Mouse (Mus musculus) gastrocnemius, postnatal 4 days (tissue): Measurements from ENCODE around the gene Olfr722. TPM values are rescaled to one million over a fixed set of nuclear protein-coding genes. Genes with fewer than 3 reads are reported as not detected.
"Not testable (repeated sequence)": the region's sequence is repeated elsewhere in the genome, so short reads cannot be mapped to it uniquely, and the experiment has no call there.

Source experiments
- DNase-seq, 2 experiments: peaks; one replicate each; pipeline ENCODE4 v3.0.0; 2021 to 2022; ENCODE audit warnings: low spot score in 2 of 2, mixed read lengths in 2 of 2
- long read RNA-seq, 2 experiments: library from polyadenylated mRNA; stranded (forward); transcript quantifications; one replicate each; pipeline ENCODE4 v2.0.0; 2021
- total RNA-seq, 2 experiments: library from RNA; stranded (reverse); gene quantifications; 2 replicates each; pipeline ENCODE4 v1.2.3; 2021

Olfr722 gene
- total RNA-seq, result not detected
- long read RNA-seq, experiment 1, result 0 reads
- long read RNA-seq, experiment 2, result 0 reads

DNA sequence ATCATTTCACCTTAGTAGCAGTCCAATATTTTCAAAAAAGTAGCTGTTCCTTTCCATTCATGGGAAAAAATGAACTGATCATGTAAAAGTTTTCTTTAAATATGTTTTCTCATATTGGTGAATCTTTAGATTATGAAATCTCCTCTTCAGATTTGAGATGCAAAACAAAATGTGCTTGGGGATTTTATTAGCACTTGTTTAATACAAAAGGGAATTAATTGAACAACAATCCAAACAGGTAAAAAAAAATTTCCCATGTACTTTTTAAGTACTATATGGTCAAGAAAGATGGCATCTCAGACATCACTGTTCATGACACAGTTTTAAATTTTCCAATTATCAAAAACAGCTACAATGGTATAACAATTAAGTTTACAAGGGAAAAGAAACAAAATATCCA lies at the start of gene Olfr722:
Gene Olfr722 (minus strand): TSS at position 101 of the 400 bp plus-strand sequence.
- no peak for DNase-seq

DNA sequence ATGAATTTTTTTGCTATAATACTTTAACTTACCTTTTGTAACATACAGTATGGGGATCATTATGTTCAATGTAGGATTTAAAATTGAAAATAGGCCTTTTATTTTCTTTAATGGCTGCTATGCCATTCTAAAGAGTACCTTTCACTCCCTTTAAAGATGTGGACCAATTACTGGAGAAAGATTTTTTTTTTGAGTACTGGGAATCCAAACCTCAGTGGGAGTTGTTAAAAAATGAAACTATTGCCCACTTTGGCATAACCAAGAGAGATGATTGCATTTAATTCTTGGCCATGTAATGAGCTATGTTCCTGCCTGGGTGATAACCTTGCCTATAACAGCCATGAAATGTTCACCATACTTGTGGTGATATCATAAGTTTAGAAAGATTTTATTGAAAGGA lies 29.9 kb upstream of the Olfr722 start, which contains the start of gene Olfr723:
Gene Olfr723 (minus strand): TSS at position 101 of the 400 bp plus-strand sequence.
- not testable (repeated sequence) for DNase-seq

- no peak for DNase-seq
These were observed 41.4 kb downstream of the Olfr722 start for GRCm38 (mm10) chr14:49860387-49860786.

Other genes with a start within 250 kb of the Olfr722 start
- gene Armh4, start 118.6 kb downstream of the Olfr722 start, total RNA-seq, result 10 to 100 TPM; 13.3 to 14.7 TPM
- not detected for gene Olfr723, start 29.8 kb upstream of the Olfr722 start, total RNA-seq
- gene Olfr724, start 61.3 kb upstream of the Olfr722 start, total RNA-seq, result not detected
- not detected for gene Olfr725, start 138.4 kb upstream of the Olfr722 start, total RNA-seq
- gene Olfr726, start 189.0 kb upstream of the Olfr722 start, total RNA-seq, result not detected
- not detected for gene Olfr727, start 221.2 kb upstream of the Olfr722 start, total RNA-seq
- not detected for gene Olfr728, start 240.7 kb upstream of the Olfr722 start, total RNA-seq